Mouse (Mus musculus): ENCODE results near the gene Mdfic.

DNA sequence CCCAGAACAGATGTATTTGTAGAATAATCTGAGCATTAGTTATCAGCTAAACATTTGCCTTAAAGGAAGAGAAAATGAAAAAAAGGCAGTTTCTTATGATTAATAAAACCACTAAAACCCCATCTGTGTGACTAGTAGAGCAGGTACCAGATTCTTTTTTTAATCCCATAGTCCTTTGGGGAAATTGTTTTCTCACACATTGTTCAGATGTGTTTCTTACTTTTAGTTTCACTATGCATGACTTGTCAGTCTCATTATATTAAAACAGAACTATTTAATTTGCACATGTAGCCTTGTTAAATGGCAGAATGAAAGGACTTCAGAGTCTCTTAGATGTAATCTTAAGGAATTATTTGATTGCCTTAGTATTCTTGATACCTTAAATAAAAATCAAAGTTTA is 32.7 kb downstream of the Mdfic start:
- TF ChIP-seq EP300 (optimal IDR thresholded peaks at IDR 0.05): no peak
- TF ChIP-seq CTCF (IDR thresholded peaks at IDR 0.05; ENCODE audit: low read depth): no peak

Measured in stomach, postnatal 0 days (tissue).